Mouse (Mus musculus) neural tube, embryonic 13.5 days (tissue): ENCODE measurements at regions not wholly inside any gene's neighbourhood (a gene's known extent, or its start where the extent isn't known, plus 50 kb on each side); places are given as distances from the start of the nearest gene placed in this dataset.

Experiments used
- ATAC-seq: fragments of 200-750 bp; cut with Nextera tagmentation; 2 replicates; pipeline ENCODE4 v1.8.0; 2017; ENCODE audit warnings: low read depth, mild to moderate bottlenecking, moderate TSS enrichment, moderate library complexity
- H3K27ac ChIP-seq: fragments of 300-500 bp; sonication (generic); replicated peaks from 2 replicates; pipeline ENCODE4 v1.5.1; 2015; ENCODE audit warnings: moderate library complexity, mild to moderate bottlenecking, inconsistent platforms
- H3K27me3 ChIP-seq: fragments of 300-500 bp; sonication (generic); 2 replicates; pipeline ENCODE4 v1.6.1; 2015; ENCODE audit warnings: mild to moderate bottlenecking, inconsistent platforms
- H3K36me3 ChIP-seq: fragments of 300-500 bp; sonication (generic); 2 replicates; pipeline ENCODE4 v1.6.1; 2015; ENCODE audit warnings: mild to moderate bottlenecking, inconsistent platforms
- H3K4me1 ChIP-seq: fragments of 300-500 bp; sonication (generic); replicated peaks from 2 replicates; pipeline ENCODE4 v1.6.1; 2015; ENCODE audit warnings: inconsistent platforms
- H3K4me2 ChIP-seq: fragments of 300-500 bp; sonication (generic); 2 replicates; pipeline ENCODE4 v1.6.1; 2015; ENCODE audit warnings: inconsistent platforms, mild to moderate bottlenecking, moderate library complexity
- H3K4me3 ChIP-seq: fragments of 300-500 bp; sonication (generic); 2 replicates; pipeline ENCODE4 v1.5.1; 2015; ENCODE audit warnings: mild to moderate bottlenecking, inconsistent platforms
- H3K9ac ChIP-seq: fragments of 300-500 bp; sonication (generic); 2 replicates; pipeline ENCODE4 v1.6.1; 2015; ENCODE audit warnings: moderate library complexity, mild to moderate bottlenecking, inconsistent platforms
- H3K9me3 ChIP-seq: fragments of 300-500 bp; sonication (generic); 2 replicates; pipeline ENCODE4 v1.6.1; 2016; ENCODE audit warnings: inconsistent platforms
- WGBS: fragments of 180-500 bp; shearing (Covaris S2); methylation state at CpG from one replicate; pipeline ENCODE4 v1.1.7; 2015; 5-methylcytosine and 5-hydroxymethylcytosine counted together

GRCm38 (mm10) chr14:85160396-85160795, 717.0 kb downstream of the Pcdh17 start:
- no peak for ATAC-seq
- 86% methylated on average over 3 of the region's 3 CpGs for WGBS
- no peaks in the 10 kb centered on the region for H3K27me3 ChIP-seq

GRCm38 (mm10) chr14:85186794-85187193, 743.4 kb downstream of the Pcdh17 start:
- no peaks in the 10 kb centered on the region for H3K9me3 ChIP-seq
- H3K4me1 ChIP-seq, result peaks cover 5% of the 10 kb centered on the region; the same call in 1 of the 2 replicates
- peak; percentile 15; the same call in 1 of the 2 replicates for ATAC-seq
- no peak overlapping the region for H3K9ac ChIP-seq
- 37% methylated on average over 6 of the region's 6 CpGs for WGBS
- H3K27me3 ChIP-seq, result no peaks in the 10 kb centered on the region
- H3K27ac ChIP-seq, result no peak overlapping the region
- H3K4me2 ChIP-seq, result no peak overlapping the region
- no peak overlapping the region for H3K4me3 ChIP-seq
- H3K36me3 ChIP-seq, result no peaks in the 10 kb centered on the region

More at GRCm38 (mm10) chr14:85160396-85160795, 717.0 kb downstream of the Pcdh17 start:
- no peak overlapping the region for H3K9ac ChIP-seq
- no peak overlapping the region for H3K4me3 ChIP-seq
- H3K9me3 ChIP-seq, result no peaks in the 10 kb centered on the region
- no peaks in the 10 kb centered on the region for H3K4me1 ChIP-seq
- H3K4me2 ChIP-seq, result no peak overlapping the region
- no peaks in the 10 kb centered on the region for H3K36me3 ChIP-seq
- H3K27ac ChIP-seq, result no peak overlapping the region

- no peaks in the 10 kb centered on the region for H3K9me3 ChIP-seq
- H3K4me2 ChIP-seq, result no peak overlapping the region
- no peak overlapping the region for H3K9ac ChIP-seq
- no peak overlapping the region for H3K27ac ChIP-seq
- no peak overlapping the region for H3K4me3 ChIP-seq
- no peaks in the 10 kb centered on the region for H3K36me3 ChIP-seq
- no peak for ATAC-seq
- 86% methylated on average over 2 of the region's 2 CpGs for WGBS
- H3K27me3 ChIP-seq, result no peaks in the 10 kb centered on the region
- H3K4me1 ChIP-seq, result no peaks in the 10 kb centered on the region
These were observed 760.7 kb downstream of the Pcdh17 start for GRCm38 (mm10) chr14:85204069-85204468.

GRCm38 (mm10) chr14:85208383-85208782, 765.0 kb downstream of the Pcdh17 start:
- no peak overlapping the region for H3K27ac ChIP-seq
- H3K36me3 ChIP-seq, result no peaks in the 10 kb centered on the region

GRCm38 (mm10) chr14:85215026-85215425, 771.7 kb downstream of the Pcdh17 start:
- whole genome bisulfite sequencing, result 34% methylated on average over 3 of the region's 3 CpGs
- H3K36me3 ChIP-seq, result no peaks in the 10 kb centered on the region
- H3K27ac ChIP-seq, result no peak overlapping the region
- no peaks in the 10 kb centered on the region for H3K27me3 ChIP-seq
- no peak overlapping the region for H3K4me3 ChIP-seq
- H3K9ac ChIP-seq, result no peak overlapping the region
- H3K9me3 ChIP-seq, result no peaks in the 10 kb centered on the region
- no peaks in the 10 kb centered on the region for H3K4me1 ChIP-seq
- H3K4me2 ChIP-seq, result no peak overlapping the region
- no peak for ATAC-seq

More at GRCm38 (mm10) chr14:85208383-85208782, 765.0 kb downstream of the Pcdh17 start:
- H3K4me1 ChIP-seq, result no peaks in the 10 kb centered on the region
- H3K4me3 ChIP-seq, result no peak overlapping the region
- no peak for ATAC-seq
- no peaks in the 10 kb centered on the region for H3K27me3 ChIP-seq
- no peaks in the 10 kb centered on the region for H3K9me3 ChIP-seq
- WGBS, result 88% methylated on average over 1 of the region's 1 CpGs
- no peak overlapping the region for H3K9ac ChIP-seq
- H3K4me2 ChIP-seq, result no peak overlapping the region
